Mouse (Mus musculus) skeletal muscle tissue, adult 2 months (tissue): ENCODE data around the gene Gm20883.
"Not testable (repeated sequence)": the region's sequence is repeated elsewhere in the genome, so short reads cannot be mapped to it uniquely, and the experiment has no call there.

Experiments
- DNase-seq: peaks from one replicate; pipeline ENCODE4 v3.0.0-alpha.2; 2012; ENCODE audit warnings: low read depth, low spot score

Gm20883 gene

GRCm38 (mm10) chrY:50607951-50608350 is at the start of gene Gm20883:
Gene Gm20883, plus strand, starts transcription at chrY:50608251.
- DNase-seq = not testable (repeated sequence)
